Mouse (Mus musculus) cerebellum, adult 2 months (tissue): ENCODE measurements at regions not wholly inside any gene's neighbourhood (a gene's known extent, or its start where the extent isn't known, plus 50 kb on each side); places are given as distances from the start of the nearest gene placed in this dataset.

ENCODE experiments used
- CTCF ChIP-seq: fragments of 200-500 bp; IDR thresholded peaks from 2 replicates; pipeline ENCODE4 v1.5.1; 2011; ENCODE audit warnings: low read depth, mild to moderate bottlenecking, control low read depth, low read length, moderate library complexity, borderline replicate concordance; ENCODE audit not compliant: insufficient read depth
- POLR2A ChIP-seq: fragments of 200-500 bp; IDR thresholded peaks from 2 replicates; pipeline ENCODE4 v1.6.1; 2011; ENCODE audit warnings: low read length, control low read depth, borderline replicate concordance; ENCODE audit not compliant: insufficient read depth

- TF ChIP-seq POLR2A (no peak), CTCF (no peak)
These were observed 147.8 kb downstream of the Cdc5l start for GRCm38 (mm10) chr17:45285621-45286189.
